Mouse (Mus musculus) liver, embryonic 14.5 days (tissue): Measurements from ENCODE around the gene Olfr1270. TPM values are rescaled to one million over a fixed set of nuclear protein-coding genes. Genes with fewer than 3 reads are reported as not detected.

Experiments
- ATAC-seq: fragments of 200-750 bp; cut with Nextera tagmentation; 2 replicates; pipeline ENCODE4 v1.8.0; 2017; ENCODE audit warnings: moderate number of reproducible peaks, mild to moderate bottlenecking, moderate library complexity; ENCODE audit not compliant: insufficient read depth
- DNase-seq, 3 experiments: peaks; one replicate each; pipeline ENCODE4 v3.0.0-alpha.2; 2012 to 2013; ENCODE audit warnings: low read depth in 3 of 3, low spot score in 3 of 3
- H3K27ac ChIP-seq: fragments of 300-500 bp; sonication (generic); 2 replicates; pipeline ENCODE4 v1.5.1; 2014; ENCODE audit warnings: moderate library complexity, mild to moderate bottlenecking, control low read depth, inconsistent platforms
- H3K27me3 ChIP-seq: fragments of 300-500 bp; sonication (generic); 2 replicates; pipeline ENCODE4 v1.6.1; 2014; ENCODE audit warnings: mild to moderate bottlenecking, low read length, moderate library complexity; ENCODE audit not compliant: control insufficient read depth, insufficient read depth
- H3K36me3 ChIP-seq: fragments of 300-500 bp; sonication (generic); replicated peaks from 2 replicates; pipeline ENCODE4 v1.6.1; 2014; ENCODE audit warnings: low read depth; ENCODE audit not compliant: control insufficient read depth, insufficient read depth
- H3K4me1 ChIP-seq, 2 experiments: fragments of 200-500 bp in 1 of 2; fragments of 300-500 bp in 1 of 2; sonication (generic) in 1 of 2; replicated peaks; 2 replicates each; pipeline ENCODE4 v1.6.1; 2012 to 2014; ENCODE audit warnings: antibody characterized with exemption in 1 of 2, inconsistent platforms in 1 of 2, low read length in 1 of 2; ENCODE audit not compliant: control insufficient read depth in 2 of 2, insufficient read depth in 2 of 2
- H3K4me2 ChIP-seq: fragments of 300-500 bp; sonication (generic); 2 replicates; pipeline ENCODE4 v1.6.1; 2014; ENCODE audit warnings: low read depth, mild to moderate bottlenecking, control low read depth, moderate library complexity
- H3K4me3 ChIP-seq, 2 experiments: fragments of 200-500 bp in 1 of 2; fragments of 300-500 bp in 1 of 2; sonication (generic) in 1 of 2; 2 replicates each; pipeline ENCODE4 v1.5.1; 2012 to 2014; ENCODE audit warnings: low read depth in 2 of 2, low read length in 2 of 2, mild to moderate bottlenecking in 2 of 2, control low read depth in 1 of 2, inconsistent platforms in 1 of 2, moderate library complexity in 1 of 2; ENCODE audit not compliant: insufficient read depth in 1 of 2
- H3K9ac ChIP-seq: fragments of 300-500 bp; sonication (generic); replicated peaks from 2 replicates; pipeline ENCODE4 v1.6.1; 2014; ENCODE audit warnings: mild to moderate bottlenecking, control low read depth, moderate library complexity
- H3K9me3 ChIP-seq: fragments of 300-500 bp; sonication (generic); 2 replicates; pipeline ENCODE4 v1.6.1; 2016; ENCODE audit warnings: low read length, mixed read lengths; ENCODE audit not compliant: control insufficient read depth
- CTCF ChIP-seq: IDR thresholded peaks from 2 replicates; pipeline ENCODE4 v1.5.1; 2016; ENCODE audit warnings: antibody characterized with exemption, low read depth, control low read depth
- EP300 ChIP-seq: IDR thresholded peaks from 2 replicates; pipeline ENCODE4 v1.6.1; 2016; ENCODE audit warnings: antibody characterized with exemption, low read depth
- WGBS: fragments of 180-500 bp; shearing (Covaris S2); extraction: QIAGEN DNeasy Blood & Tissue Kit; methylation state at CpG from one replicate; pipeline ENCODE4 v1.1.7; 2014; ENCODE audit not compliant: insufficient replicate concordance; 5-methylcytosine and 5-hydroxymethylcytosine counted together
- polyA plus RNA-seq, 2 experiments: library from polyadenylated mRNA; depleted of rRNA in 1 of 2; stranded (reverse) in 1 of 2; unstranded in 1 of 2; fragments of >200 nt; fragmentation: Nextera tagmentation in 1 of 2; extraction: Ambion mirVana in 1 of 2; gene quantifications; 2 replicates each; pipeline versions ENCODE4 v1.2.1 to v1.2.3; 2012 to 2014

Olfr1270 gene
- polyA plus RNA-seq, 2 experiments, result not detected

- ATAC-seq, result no peak
- Histone ChIP-seq H3K27ac (no peak overlapping the region), H3K36me3 (no peaks in the 10 kb centered on the region), H3K4me2 (no peak overlapping the region), H3K9me3 (no peaks in the 10 kb centered on the region), H3K9ac (no peak overlapping the region), H3K4me3 (no peak overlapping the region), H3K4me1 (no peaks in the 10 kb centered on the region), H3K27me3 (no peaks in the 10 kb centered on the region)
- TF ChIP-seq CTCF (no peak), EP300 (no peak)
- WGBS, result 71% methylated on average over 9 of the region's 9 CpGs
- no peak for DNase-seq
Observed at GRCm38 (mm10) chr2:90153916-90154315, 1.0 kb upstream of the Olfr1270 start.

- no peak for TF ChIP-seq CTCF
- no peak for TF ChIP-seq EP300
- Histone ChIP-seq H3K27me3 (no peaks in the 10 kb centered on the region), H3K27ac (no peak within 1 kb of the TSS), H3K9ac (no peak within 1 kb of the TSS), H3K36me3 (no peaks in the 10 kb centered on the region), H3K4me1 (no peaks in the 10 kb centered on the region), H3K9me3 (no peaks in the 10 kb centered on the region), H3K4me2 (no peak within 1 kb of the TSS), H3K4me3 (no peak within 1 kb of the TSS)
- DNase-seq (no peak), ATAC-seq (no peak)
Observed at GRCm38 (mm10) chr2:90142196-90142595, 10.7 kb downstream of the Olfr1270 start, which contains the start of gene Olfr32. TSS of gene Olfr32 (minus strand) at chr2:90142296.

GRCm38 (mm10) chr2:90121312-90121711, 31.6 kb downstream of the Olfr1270 start, which contains the start of gene Olfr1269:
TSS of gene Olfr1269 (minus strand) at chr2:90121412.
- Histone ChIP-seq H3K9ac (no peak within 1 kb of the TSS), H3K9me3 (no peaks in the 10 kb centered on the region), H3K4me2 (no peak within 1 kb of the TSS), H3K36me3 (no peaks in the 10 kb centered on the region), H3K4me1 (no peaks in the 10 kb centered on the region), H3K27ac (no peak within 1 kb of the TSS), H3K4me3 (no peak within 1 kb of the TSS), H3K27me3 (no peaks in the 10 kb centered on the region)
- TF ChIP-seq EP300, result no peak
- no peak for TF ChIP-seq CTCF
- no peak for DNase-seq
- WGBS, result 59% methylated on average over 1 of the region's 1 CpGs
- ATAC-seq, result no peak

Other genes starting within 250 kb of the Olfr1270 start
- not detected in 2 replicates for gene Olfr1258, start 225.8 kb downstream of the Olfr1270 start, polyA plus RNA-seq (2012; rRNA removed)
- gene Olfr1258, start 225.8 kb downstream of the Olfr1270 start, polyA plus RNA-seq (2014; fragmentation: Nextera tagmentation; extraction: Ambion mirVana), result not detected in 2 replicates
- not detected in 2 replicates for gene Olfr1259, start 204.4 kb downstream of the Olfr1270 start, polyA plus RNA-seq (2012; rRNA removed)
- not detected in 2 replicates for gene Olfr1259, start 204.4 kb downstream of the Olfr1270 start, polyA plus RNA-seq (2014; fragmentation: Nextera tagmentation; extraction: Ambion mirVana)
- gene Olfr1260, start 178.8 kb downstream of the Olfr1270 start, polyA plus RNA-seq (2012; rRNA removed), result not detected in 2 replicates
- gene Olfr1260, start 178.8 kb downstream of the Olfr1270 start, polyA plus RNA-seq (2014; fragmentation: Nextera tagmentation; extraction: Ambion mirVana), result not detected in 2 replicates
- gene Olfr1261, start 161.9 kb downstream of the Olfr1270 start, polyA plus RNA-seq (2012; rRNA removed), result not detected in 2 replicates
- gene Olfr1261, start 161.9 kb downstream of the Olfr1270 start, polyA plus RNA-seq (2014; fragmentation: Nextera tagmentation; extraction: Ambion mirVana), result not detected in 2 replicates
- gene Olfr1262, start 152.9 kb downstream of the Olfr1270 start, polyA plus RNA-seq (2012; rRNA removed), result not detected in 2 replicates
- gene Olfr1262, start 152.9 kb downstream of the Olfr1270 start, polyA plus RNA-seq (2014; fragmentation: Nextera tagmentation; extraction: Ambion mirVana), result not detected in 2 replicates
- gene Olfr1263, start 141.0 kb downstream of the Olfr1270 start, polyA plus RNA-seq (2012; rRNA removed), result not detected in 2 replicates
- gene Olfr1263, start 141.0 kb downstream of the Olfr1270 start, polyA plus RNA-seq (2014; fragmentation: Nextera tagmentation; extraction: Ambion mirVana), result not detected in 2 replicates
- gene Olfr1264, start 127.5 kb downstream of the Olfr1270 start, polyA plus RNA-seq (2012; rRNA removed), result not detected in 2 replicates
- not detected in 2 replicates for gene Olfr1264, start 127.5 kb downstream of the Olfr1270 start, polyA plus RNA-seq (2014; fragmentation: Nextera tagmentation; extraction: Ambion mirVana)
- not detected in 2 replicates for gene Olfr1265, start 117.8 kb downstream of the Olfr1270 start, polyA plus RNA-seq (2012; rRNA removed)
- not detected in 2 replicates for gene Olfr1265, start 117.8 kb downstream of the Olfr1270 start, polyA plus RNA-seq (2014; fragmentation: Nextera tagmentation; extraction: Ambion mirVana)
- gene Olfr140, start 89.5 kb downstream of the Olfr1270 start, polyA plus RNA-seq (2012; rRNA removed), result not detected in 2 replicates
- not detected in 2 replicates for gene Olfr140, start 89.5 kb downstream of the Olfr1270 start, polyA plus RNA-seq (2014; fragmentation: Nextera tagmentation; extraction: Ambion mirVana)
- gene Olfr1269, start 31.7 kb downstream of the Olfr1270 start, polyA plus RNA-seq (2012; rRNA removed), result not detected in 2 replicates
- not detected in 2 replicates for gene Olfr1269, start 31.7 kb downstream of the Olfr1270 start, polyA plus RNA-seq (2014; fragmentation: Nextera tagmentation; extraction: Ambion mirVana)
- gene Olfr32, start 10.8 kb downstream of the Olfr1270 start, polyA plus RNA-seq (2012; rRNA removed), result not detected in 2 replicates
- not detected in 2 replicates for gene Olfr32, start 10.8 kb downstream of the Olfr1270 start, polyA plus RNA-seq (2014; fragmentation: Nextera tagmentation; extraction: Ambion mirVana)
- not detected in 2 replicates for gene Olfr1506, start 71.4 kb upstream of the Olfr1270 start, polyA plus RNA-seq (2012; rRNA removed)
- not detected in 2 replicates for gene Olfr1506, start 71.4 kb upstream of the Olfr1270 start, polyA plus RNA-seq (2014; fragmentation: Nextera tagmentation; extraction: Ambion mirVana)
- not detected in 2 replicates for gene Olfr142, start 104.5 kb upstream of the Olfr1270 start, polyA plus RNA-seq (2012; rRNA removed)
- not detected in 2 replicates for gene Olfr142, start 104.5 kb upstream of the Olfr1270 start, polyA plus RNA-seq (2014; fragmentation: Nextera tagmentation; extraction: Ambion mirVana)
- gene Olfr1271, start 117.9 kb upstream of the Olfr1270 start, polyA plus RNA-seq (2012; rRNA removed), result not detected in 2 replicates
- not detected in 2 replicates for gene Olfr1271, start 117.9 kb upstream of the Olfr1270 start, polyA plus RNA-seq (2014; fragmentation: Nextera tagmentation; extraction: Ambion mirVana)
- not detected in 2 replicates for gene Olfr1272, start 139.8 kb upstream of the Olfr1270 start, polyA plus RNA-seq (2012; rRNA removed)
- not detected in 2 replicates for gene Olfr1272, start 139.8 kb upstream of the Olfr1270 start, polyA plus RNA-seq (2014; fragmentation: Nextera tagmentation; extraction: Ambion mirVana)
- not detected in 2 replicates for gene Gm13769, start 169.1 kb upstream of the Olfr1270 start, polyA plus RNA-seq (2012; rRNA removed)
- not detected in 2 replicates for gene Gm13769, start 169.1 kb upstream of the Olfr1270 start, polyA plus RNA-seq (2014; fragmentation: Nextera tagmentation; extraction: Ambion mirVana)
- gene Olfr1274-ps, start 245.6 kb upstream of the Olfr1270 start, polyA plus RNA-seq (2012; rRNA removed), result not detected in 2 replicates
- gene Olfr1274-ps, start 245.6 kb upstream of the Olfr1270 start, polyA plus RNA-seq (2014; fragmentation: Nextera tagmentation; extraction: Ambion mirVana), result not detected in 2 replicates